Mouse (Mus musculus) fat pad, adult 2 months (tissue): ENCODE results near the gene Rasgef1a.

ENCODE experiments used
- DNase-seq: peaks from one replicate; pipeline ENCODE4 v3.0.0-alpha.2; 2011; ENCODE audit warnings: low read depth, low spot score; ENCODE audit errors: extremely low read depth

Gene Rasgef1a

DNA sequence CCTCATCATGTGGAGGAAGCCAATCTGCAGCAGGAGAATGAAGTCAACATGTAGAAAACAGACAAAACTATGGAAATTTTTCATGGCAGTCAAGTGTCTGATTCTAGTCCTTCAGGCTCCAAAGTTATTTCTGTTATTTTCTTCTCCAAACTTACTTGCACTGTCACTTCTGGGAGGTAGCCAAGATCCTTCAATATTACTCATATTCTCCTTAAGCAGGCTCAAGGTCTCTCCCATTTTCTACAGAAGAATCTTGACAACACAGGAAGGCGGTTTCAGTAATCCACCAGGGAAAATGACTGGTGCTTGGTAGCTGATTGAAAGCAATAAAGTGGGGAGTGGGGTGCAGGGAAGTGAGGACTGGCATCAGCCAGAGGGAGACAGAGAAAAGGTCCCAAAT is 111.5 kb downstream of the Rasgef1a start:
- DNase-seq, result no peak

DNA sequence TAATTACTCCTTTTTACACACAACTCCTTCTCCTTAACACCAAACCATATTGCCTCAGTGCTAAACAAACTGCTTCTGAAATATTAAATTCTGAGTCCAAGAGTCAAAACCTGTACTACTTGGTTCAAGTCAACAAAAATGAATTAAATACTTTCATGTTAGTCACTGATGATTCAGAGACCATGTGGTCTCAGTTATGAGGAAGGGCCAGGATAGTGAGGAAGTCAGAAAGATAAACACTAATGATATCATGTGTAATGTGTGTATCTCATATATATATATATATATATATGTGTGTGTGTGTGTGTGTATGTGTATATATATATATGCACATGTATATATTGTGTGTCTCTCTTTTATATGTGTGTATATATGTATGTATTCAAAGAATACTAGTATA is 115.3 kb downstream of the Rasgef1a start:
- DNase-seq, result no peak

DNA sequence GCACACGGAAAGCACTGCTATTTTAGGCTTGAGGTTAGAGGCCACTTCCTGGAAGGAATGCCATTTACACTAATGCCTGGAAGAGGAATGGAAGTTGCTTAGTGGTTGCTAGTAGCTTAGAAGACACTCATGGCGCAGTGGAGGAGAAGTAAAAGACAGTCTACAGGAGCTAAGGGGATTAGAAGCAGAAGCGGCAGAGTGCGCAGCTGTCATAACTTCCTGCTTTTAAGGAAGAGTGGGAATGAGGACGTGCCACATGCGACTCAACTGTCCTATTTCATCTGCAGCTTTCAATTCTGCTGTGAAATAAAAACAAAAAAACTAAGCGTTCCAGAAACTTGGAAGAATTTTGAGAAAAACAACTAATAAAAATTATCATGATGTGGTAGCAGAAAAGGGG is 116.0 kb downstream of the Rasgef1a start:
- no peak for DNase-seq

DNA sequence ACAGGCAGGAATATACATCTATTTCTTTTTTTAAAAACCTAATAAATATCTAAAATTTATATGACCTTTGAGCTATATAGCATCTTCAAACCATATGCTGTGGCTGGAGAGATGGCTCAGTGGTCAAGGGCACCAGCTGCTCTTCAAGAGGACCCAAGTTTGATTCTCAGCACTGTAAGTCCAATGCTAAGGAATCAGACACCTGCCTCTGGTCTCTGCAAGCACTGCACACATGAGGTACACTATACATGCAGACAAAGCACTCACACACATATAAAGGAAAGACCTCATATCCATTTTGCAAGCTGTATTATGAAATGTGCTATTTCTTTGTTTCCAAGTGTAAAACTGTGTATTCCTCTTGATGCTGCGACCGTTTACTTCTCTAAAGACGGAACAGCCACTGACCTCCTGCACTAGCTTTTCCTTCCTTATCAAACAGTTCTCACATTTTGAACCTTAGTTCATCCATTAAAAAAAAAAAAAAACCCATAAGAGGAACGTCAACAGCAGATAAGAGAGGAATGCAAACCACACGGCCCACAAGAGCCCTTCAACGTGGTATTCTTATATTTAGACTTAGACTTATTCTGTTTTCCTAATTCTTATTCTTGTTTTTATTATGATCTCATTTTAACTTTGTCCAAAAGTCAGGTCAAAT is 116.7 kb downstream of the Rasgef1a start:
- no peak for DNase-seq

DNA sequence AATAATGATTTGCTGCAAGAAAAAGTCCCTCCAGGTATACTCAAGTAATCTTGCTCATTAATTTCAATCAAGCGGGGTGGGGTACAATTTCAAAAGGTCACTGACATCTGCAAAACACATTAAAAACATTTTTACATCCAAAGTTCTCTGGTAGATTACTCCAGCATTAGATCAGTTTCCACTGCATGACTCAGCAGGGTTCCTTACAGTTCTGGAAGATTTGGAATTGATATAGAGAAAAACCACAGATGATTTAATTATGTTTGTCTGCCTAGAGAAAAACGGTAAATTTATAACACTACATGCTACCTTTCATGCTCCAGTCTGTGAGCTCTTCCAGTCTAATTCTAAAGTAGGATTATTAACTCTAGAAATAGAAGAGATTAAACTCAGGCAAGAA is 118.8 kb downstream of the Rasgef1a start:
- no peak for DNase-seq

DNA sequence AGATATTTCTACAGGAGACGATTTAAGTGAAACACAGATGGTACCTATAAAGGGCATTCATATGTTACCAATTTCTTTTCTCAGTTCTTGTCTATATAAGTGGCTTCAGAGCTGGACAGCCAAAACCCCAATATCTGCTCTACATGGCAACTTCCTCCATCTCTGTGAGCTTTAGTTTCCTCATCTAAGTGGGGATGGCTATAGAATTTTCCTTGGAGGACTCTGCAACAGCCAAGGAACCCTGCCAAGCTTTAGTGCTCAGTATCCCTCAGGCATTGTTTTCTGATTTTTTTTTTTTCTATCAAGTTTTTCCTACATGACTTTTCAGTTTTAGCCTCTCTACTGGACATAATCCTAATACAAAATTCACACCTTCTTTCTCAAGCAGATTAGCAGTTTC is 123.2 kb downstream of the Rasgef1a start:
- no peak for DNase-seq

DNA sequence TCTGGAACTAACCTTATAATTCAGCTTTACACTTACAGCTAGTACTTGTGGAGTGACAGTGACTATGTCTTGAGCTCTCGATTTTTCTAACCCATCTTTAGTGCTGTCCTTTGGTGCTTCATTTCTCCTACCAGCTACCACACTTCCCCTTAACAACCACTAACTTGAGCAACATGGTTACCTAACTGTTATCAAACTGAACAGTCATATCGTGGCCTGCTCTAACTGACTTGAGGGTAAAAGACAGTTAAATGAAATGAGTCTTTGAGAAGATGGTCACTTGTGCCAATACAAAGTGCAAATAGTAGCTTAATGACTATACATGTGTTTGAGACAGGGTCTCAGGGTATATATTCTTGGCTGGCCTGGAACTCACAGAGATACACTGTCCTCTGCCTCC is 125.9 kb downstream of the Rasgef1a start:
- no peak for DNase-seq

DNA sequence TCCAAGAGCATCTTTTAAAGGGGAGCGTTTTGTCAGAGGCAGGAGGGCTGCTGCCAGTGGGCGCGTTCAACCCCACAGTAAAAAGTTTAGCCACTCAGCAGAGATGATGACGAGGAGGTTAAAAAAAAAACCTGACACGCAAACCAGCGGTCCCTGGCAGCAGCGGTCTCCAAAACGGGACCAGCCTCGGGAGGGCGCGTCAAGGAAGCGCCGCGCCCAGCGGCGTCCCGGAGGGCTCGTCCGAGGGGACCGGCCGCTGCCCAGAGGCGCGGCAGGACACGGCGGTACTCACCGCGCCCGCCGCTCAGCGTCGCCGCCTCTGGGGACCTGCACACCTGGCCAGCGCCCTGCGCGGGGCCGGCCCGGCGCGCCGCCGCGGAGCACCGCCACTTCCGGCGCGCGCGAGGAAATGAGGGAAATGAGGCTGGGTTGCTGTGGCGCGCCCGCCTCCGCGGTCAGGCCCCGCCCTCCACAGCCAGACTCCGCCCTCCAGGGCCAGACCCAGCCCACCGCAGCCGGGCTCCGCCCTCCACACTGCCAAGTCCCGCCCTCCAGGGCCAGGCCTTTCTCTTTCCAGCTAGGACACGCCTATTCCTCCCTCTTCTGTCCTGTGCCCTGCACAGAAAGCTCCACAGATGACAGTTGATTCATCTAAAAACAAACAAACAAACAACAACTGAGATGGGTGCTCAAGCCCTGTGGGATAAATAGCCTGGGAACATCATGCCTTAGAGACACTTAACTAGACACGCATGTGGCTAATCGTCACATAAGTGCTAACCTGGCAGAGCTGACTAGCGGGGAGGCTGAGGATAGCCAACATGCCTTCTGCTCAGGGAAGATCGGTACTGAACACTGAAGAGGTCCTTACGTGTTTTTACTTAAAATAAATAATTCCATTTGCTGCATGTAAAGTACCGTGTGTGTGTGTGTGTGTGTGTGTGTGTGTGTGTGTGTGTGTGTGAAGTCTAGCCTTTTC is 127.8 kb downstream of the Rasgef1a start, which contains the start of gene Csgalnact2:
Gene Csgalnact2 (minus strand): TSS at position 410 of the 979 bp plus-strand sequence.
- no peak for DNase-seq

DNA sequence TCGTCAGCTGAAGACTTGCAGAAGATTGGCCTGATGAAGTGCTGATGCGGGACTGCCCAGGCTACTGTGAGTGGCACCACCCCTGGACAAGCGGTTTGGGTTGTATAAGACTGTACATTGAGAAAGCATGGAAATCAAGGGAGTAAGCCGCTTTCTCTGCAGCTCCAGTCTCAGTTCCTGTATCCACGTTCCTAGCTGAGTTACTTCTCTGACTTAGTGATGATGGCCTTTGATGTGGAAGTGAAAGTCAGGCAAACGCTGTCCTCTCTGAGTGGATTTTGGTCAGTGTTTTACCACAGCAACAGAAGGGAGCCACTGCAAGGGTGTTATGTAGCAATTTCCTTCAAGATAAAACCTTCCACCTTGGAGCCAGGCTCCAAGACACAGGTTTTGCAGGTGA is 129.7 kb downstream of the Rasgef1a start:
- no peak for DNase-seq
